In the genomic region with DNA sequence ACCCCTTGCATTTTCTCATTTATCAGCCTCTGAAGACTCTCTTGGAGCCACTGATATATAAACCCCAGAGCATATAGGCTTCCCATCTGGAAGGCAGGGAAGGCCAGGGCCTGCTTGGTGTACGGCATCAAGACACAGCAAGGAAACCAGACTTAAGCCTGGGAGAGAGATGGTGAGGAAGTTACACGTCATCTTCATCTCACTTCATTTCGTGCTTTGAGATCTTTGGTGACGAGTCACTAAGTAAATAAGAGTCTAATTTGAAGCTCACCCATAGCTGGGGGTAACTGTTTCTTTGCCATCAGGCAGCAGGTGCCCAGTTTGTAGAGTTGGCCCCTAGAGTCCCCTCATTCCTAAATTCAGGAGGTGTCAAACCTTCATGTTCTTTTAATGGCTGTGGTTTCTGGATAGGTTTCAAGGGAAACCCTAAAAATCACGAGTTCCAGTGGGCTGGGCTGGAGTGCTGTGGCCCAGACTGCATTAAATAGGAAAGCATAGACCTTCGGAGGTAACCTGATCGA, we compare ENCODE assay signal across 12 mouse cellular contexts.
DNase-seq lines count a peak whose midpoint lies in the region; ATAC-seq and TF ChIP-seq lines count a peak whose summit lies in the region.
"Had no signal": no experiment of that assay in that cellular context is flagged by ENCODE, and none has a peak within 500 bp of the region (broad histone marks: within the 10 kb centered on the region; RNA-seq: fewer than 3 reads in every experiment).

No protein-coding gene starts in this region.

- 0 out of 2 replicates have a peak overlapping the region, but pooled peaks have one; percentile 9 for H3K27ac ChIP-seq in kidney, embryonic 15.5 days
- peak overlapping the region; percentile 96 for H3K27ac ChIP-seq in embryonic facial prominence, embryonic 12.5 days
- H3K27ac ChIP-seq in hindbrain, embryonic 16.5 days (ENCODE audit: low read depth, low read length) = peak overlapping the region; percentile 13; the same call in 1 of the 2 replicates
- H3K27ac ChIP-seq in midbrain, postnatal 0 days (ENCODE audit: low read depth, low read length) = peak overlapping the region; percentile 100

- ATAC-seq in kidney, embryonic 15.5 days (replicated peaks; ENCODE audit: low FRiP score) = no peak
- no peak for ATAC-seq in embryonic facial prominence, embryonic 12.5 days (ENCODE audit: insufficient number of reproducible peaks, insufficient read depth, low FRiP score, low TSS enrichment)
- ATAC-seq in hindbrain, embryonic 16.5 days = no peak
- ATAC-seq in midbrain, postnatal 0 days (ENCODE audit: low FRiP score) = no peak
- no peak for ATAC-seq in inflammation-experienced regulatory T-cells, adult 6 months

- H3K4me2 ChIP-seq in kidney, embryonic 15.5 days = peak overlapping the region; percentile 91
- H3K4me2 ChIP-seq in embryonic facial prominence, embryonic 12.5 days (replicated peaks) = peak overlapping the region; percentile 97
- H3K4me2 ChIP-seq in hindbrain, embryonic 16.5 days (ENCODE audit: low read length) = peak overlapping the region; percentile 79
- peak overlapping the region; percentile 99 for H3K4me2 ChIP-seq in midbrain, postnatal 0 days (ENCODE audit: low read depth, low read length, poor library complexity, severe bottlenecking)

- no peaks in the 10 kb centered on the region for H3K9me3 ChIP-seq in kidney, embryonic 15.5 days (replicated peaks)
- no peaks in the 10 kb centered on the region for H3K9me3 ChIP-seq in embryonic facial prominence, embryonic 12.5 days
- no peaks in the 10 kb centered on the region for H3K9me3 ChIP-seq in hindbrain, embryonic 16.5 days (ENCODE audit: control insufficient read depth, low read length)
- no peaks in the 10 kb centered on the region for H3K9me3 ChIP-seq in midbrain, postnatal 0 days (ENCODE audit: low read length)

- peaks cover 76% of the 10 kb centered on the region for H3K4me1 ChIP-seq in kidney, embryonic 15.5 days
- peaks cover 85% of the 10 kb centered on the region for H3K4me1 ChIP-seq in embryonic facial prominence, embryonic 12.5 days
- H3K4me1 ChIP-seq in hindbrain, embryonic 16.5 days (ENCODE audit: control insufficient read depth, insufficient read depth, low read depth, low read length) = peaks cover 11% of the 10 kb centered on the region
- H3K4me1 ChIP-seq in midbrain, postnatal 0 days (ENCODE audit: insufficient read depth, low read length) = no peaks in the 10 kb centered on the region; the same call in 1 of the 2 replicates

- WGBS in kidney, embryonic 15.5 days = 37% methylated on average over 7 of the region's 7 CpGs
- 15% methylated on average over 7 of the region's 7 CpGs for WGBS in embryonic facial prominence, embryonic 12.5 days
- WGBS in hindbrain, embryonic 16.5 days = 46% methylated on average over 7 of the region's 7 CpGs
- WGBS in midbrain, postnatal 0 days = 30% methylated on average over 7 of the region's 7 CpGs

- H3K4me3 ChIP-seq in kidney, embryonic 15.5 days (replicated peaks) = peak overlapping the region; percentile 83
- H3K4me3 ChIP-seq in embryonic facial prominence, embryonic 12.5 days = peak overlapping the region; percentile 83
- H3K4me3 ChIP-seq in hindbrain, embryonic 16.5 days (ENCODE audit: low read length) = peak overlapping the region; percentile 69
- peak overlapping the region; percentile 78 for H3K4me3 ChIP-seq in midbrain, postnatal 0 days (ENCODE audit: low read depth, low read length)

- H3K36me3 ChIP-seq in kidney, embryonic 15.5 days = no peaks in the 10 kb centered on the region
- no peaks in the 10 kb centered on the region for H3K36me3 ChIP-seq in embryonic facial prominence, embryonic 12.5 days
- no peaks in the 10 kb centered on the region for H3K36me3 ChIP-seq in hindbrain, embryonic 16.5 days (ENCODE audit: control insufficient read depth, insufficient read depth, low read length)
- no peaks in the 10 kb centered on the region for H3K36me3 ChIP-seq in midbrain, postnatal 0 days (ENCODE audit: insufficient read depth, low read length)
- H3K36me3 ChIP-seq: G1E had no signal

- no peak for DNase-seq in kidney, postnatal 10 days
- no peak for DNase-seq in midbrain, postnatal 0 days (ENCODE audit: low spot score)
- no peak for DNase-seq in frontal cortex, postnatal 14 days (ENCODE audit: low spot score in 2 of 2)
- DNase-seq in testis, postnatal 14 days (ENCODE audit: low spot score) = no peak
- DNase-seq: adrenal gland, postnatal 36 days; kidney, postnatal 36 days; spleen, adult 18-20 months had no signal

- no peak for TF ChIP-seq CTCF in midbrain, postnatal 0 days (IDR thresholded peaks at IDR 0.05)

- H3K9ac ChIP-seq in kidney, embryonic 15.5 days = no peak overlapping the region
- peak overlapping the region; percentile 92 for H3K9ac ChIP-seq in embryonic facial prominence, embryonic 12.5 days
- H3K9ac ChIP-seq in hindbrain, embryonic 16.5 days (ENCODE audit: low read depth, low read length) = peak overlapping the region; percentile 33
- H3K9ac ChIP-seq in midbrain, postnatal 0 days (replicated peaks; ENCODE audit: low read length, poor library complexity, severe bottlenecking) = peak overlapping the region; percentile 94

- no peaks in the 10 kb centered on the region for H3K27me3 ChIP-seq in kidney, embryonic 15.5 days
- H3K27me3 ChIP-seq in embryonic facial prominence, embryonic 12.5 days = no peaks in the 10 kb centered on the region
- peaks cover 11% of the 10 kb centered on the region for H3K27me3 ChIP-seq in hindbrain, embryonic 16.5 days (replicated peaks; ENCODE audit: control insufficient read depth, insufficient read depth, low read length)
- H3K27me3 ChIP-seq in midbrain, postnatal 0 days (ENCODE audit: insufficient read depth, low read length) = no peaks in the 10 kb centered on the region

Comparison
In these comparisons a context has a peak if more than half of its experiments do, and no peak if none do; other contexts are left out.
1. H3K27ac ChIP-seq: peak in every context shown above with its lines; median percentile 100 in midbrain, postnatal 0 days; 96 in embryonic facial prominence, embryonic 12.5 days; 13 in hindbrain, embryonic 16.5 days; 9 in kidney, embryonic 15.5 days.